Mouse (Mus musculus) c-Kit-positive CD71-positive TER-119-positive erythroid progenitor cells, embryonic 14.5 days (primary cell): Measurements from ENCODE around the gene Dnajc11.
A peak's percentile ranks its signal among the peaks of the same experiment; 100 is the strongest.

ENCODE experiments used
- DNase-seq: peaks from one replicate; pipeline ENCODE4 v3.0.0-alpha.2; 2013; ENCODE audit warnings: low spot score

The Dnajc11 gene

GRCm38 (mm10) chr4:151985886-151986285 is 52.4 kb downstream of the Dnajc11 start:
- DNase-seq = no peak

- no peak for DNase-seq
Measured at GRCm38 (mm10) chr4:151986650-151987049, 53.2 kb downstream of the Dnajc11 start.

GRCm38 (mm10) chr4:151988014-151988341 is 54.5 kb downstream of the Dnajc11 start:
- no peak for DNase-seq

- peak; percentile 54 for DNase-seq
Measured at GRCm38 (mm10) chr4:151988342-151989109, 55.0 kb downstream of the Dnajc11 start, which contains the start of gene Thap3. Thap3 (minus strand) TSS chr4:151988997.

- no peak for DNase-seq
Measured at GRCm38 (mm10) chr4:151989110-151989488, 55.6 kb downstream of the Dnajc11 start.

GRCm38 (mm10) chr4:151992091-151992490 is 58.6 kb downstream of the Dnajc11 start:
- no peak for DNase-seq

- DNase-seq = no peak
Measured at GRCm38 (mm10) chr4:151993035-151993434, 59.5 kb downstream of the Dnajc11 start.

- peak; percentile 43 for DNase-seq
Measured at GRCm38 (mm10) chr4:151994228-151995171, 61.0 kb downstream of the Dnajc11 start.

GRCm38 (mm10) chr4:151995371-151996172 is 62.1 kb downstream of the Dnajc11 start:
- no peak for DNase-seq

GRCm38 (mm10) chr4:151996173-151996950 is 62.9 kb downstream of the Dnajc11 start, which contains the start of gene Phf13:
Phf13 (minus strand) TSS chr4:151996258.
- peak; percentile 98 for DNase-seq

- no peak for DNase-seq
Measured at GRCm38 (mm10) chr4:151996951-151997222, 63.4 kb downstream of the Dnajc11 start.

- DNase-seq = no peak
Measured at GRCm38 (mm10) chr4:151997701-151998100, 64.2 kb downstream of the Dnajc11 start.

GRCm38 (mm10) chr4:151999481-151999880 is 66.0 kb downstream of the Dnajc11 start:
- no peak for DNase-seq

GRCm38 (mm10) chr4:152000906-152001305 is 67.4 kb downstream of the Dnajc11 start:
- DNase-seq = no peak

- DNase-seq = no peak
Measured at GRCm38 (mm10) chr4:152001335-152001734, 67.8 kb downstream of the Dnajc11 start.

GRCm38 (mm10) chr4:152002063-152002462 is 68.6 kb downstream of the Dnajc11 start:
- no peak for DNase-seq

- no peak for DNase-seq
Measured at GRCm38 (mm10) chr4:152006137-152006536, 72.6 kb downstream of the Dnajc11 start.

GRCm38 (mm10) chr4:152006812-152007211 is 73.3 kb downstream of the Dnajc11 start:
- no peak for DNase-seq

GRCm38 (mm10) chr4:152007481-152008147 is 74.1 kb downstream of the Dnajc11 start:
- DNase-seq = no peak

GRCm38 (mm10) chr4:152008148-152008500 is 74.6 kb downstream of the Dnajc11 start:
- no peak for DNase-seq

GRCm38 (mm10) chr4:152008622-152009075 is 75.2 kb downstream of the Dnajc11 start, which contains the start of gene Klhl21:
Klhl21 (plus strand) TSS chr4:152008803.
- DNase-seq = peak; percentile 90
